In the genomic region with DNA sequence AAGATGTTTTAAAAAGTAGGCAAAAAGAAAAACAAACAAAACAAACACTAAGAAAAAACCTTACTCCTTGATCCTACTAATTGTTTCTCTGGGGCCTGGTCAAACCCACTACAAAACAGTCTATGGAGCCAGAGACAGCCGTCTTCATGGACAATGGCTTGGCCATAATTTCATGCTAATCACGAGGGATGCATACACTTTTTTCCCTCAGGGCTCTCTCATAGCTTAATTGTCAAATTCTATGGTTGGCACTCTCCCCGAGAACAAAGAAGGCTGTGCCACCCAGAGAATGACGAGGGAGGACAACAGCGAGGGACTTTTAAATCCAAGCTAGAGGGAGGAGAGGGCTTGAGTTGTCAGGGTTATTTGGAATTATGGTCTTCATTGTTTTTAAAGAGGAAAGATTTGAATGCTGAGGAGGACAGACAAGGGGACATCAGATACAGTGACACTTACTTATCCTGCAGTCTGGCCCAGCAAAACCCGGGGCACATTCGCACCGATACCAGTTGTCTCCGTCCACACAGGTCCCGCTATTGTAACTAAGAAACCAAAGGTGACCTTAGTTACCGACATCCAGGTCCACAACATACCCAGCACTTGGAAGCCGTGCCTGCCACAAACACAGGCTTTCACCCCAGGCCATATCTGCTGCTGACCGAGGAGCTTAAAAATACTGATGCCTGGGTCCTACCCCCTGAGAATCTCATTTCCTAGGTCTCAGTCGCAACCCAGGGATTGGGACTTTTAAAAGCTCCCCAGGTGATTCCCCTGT, we compare ENCODE assay signal across 27 mouse cellular contexts. TPM values are rescaled to one million over a fixed set of nuclear protein-coding genes. Genes with fewer than 3 reads are reported as not detected.
A peak's percentile ranks its signal among the peaks of the same experiment; 100 is the strongest.
DNase-seq lines count a peak whose midpoint lies in the region; ATAC-seq and TF ChIP-seq lines count a peak whose summit lies in the region.
"Had no signal": no experiment of that assay in that cellular context is flagged by ENCODE, and none has a peak within 500 bp of the region (broad histone marks: within the 10 kb centered on the region; RNA-seq: fewer than 3 reads in every experiment).

No protein-coding gene starts in this region.

- no peak overlapping the region for H3K9ac ChIP-seq in hindbrain, embryonic 12.5 days
- no peak overlapping the region for H3K9ac ChIP-seq in hindbrain, postnatal 0 days (replicated peaks; ENCODE audit: low read length)
- H3K9ac ChIP-seq: forebrain, embryonic 12.5 days; hindbrain, embryonic 15.5 days; liver, embryonic 15.5 days; lung, embryonic 15.5 days had no signal

- peaks cover 25% of the 10 kb centered on the region for H3K4me1 ChIP-seq in hindbrain, embryonic 12.5 days
- H3K4me1 ChIP-seq in hindbrain, postnatal 0 days (ENCODE audit: insufficient read depth, low read length) = no peaks in the 10 kb centered on the region
- H3K4me1 ChIP-seq in limb, embryonic 10.5 days = peaks cover 36% of the 10 kb centered on the region
- H3K4me1 ChIP-seq: liver, embryonic 15.5 days; lung, embryonic 15.5 days; megakaryocyte, embryonic 14.5 days had no signal

- TF ChIP-seq CTCF in hindbrain, postnatal 0 days (IDR thresholded peaks at IDR 0.05; ENCODE audit: low read depth) = no peak

- H3K4me2 ChIP-seq in hindbrain, embryonic 12.5 days (replicated peaks) = no peak overlapping the region
- no peak overlapping the region for H3K4me2 ChIP-seq in hindbrain, postnatal 0 days (ENCODE audit: low read depth, low read length)
- H3K4me2 ChIP-seq: forebrain, embryonic 12.5 days; heart, embryonic 11.5 days; hindbrain, embryonic 15.5 days; liver, embryonic 15.5 days; lung, embryonic 15.5 days had no signal

- WGBS in hindbrain, embryonic 12.5 days = 61% methylated on average over 14 of the region's 14 CpGs
- WGBS in hindbrain, postnatal 0 days = 41% methylated on average over 14 of the region's 14 CpGs
- 84% methylated on average over 14 of the region's 14 CpGs for WGBS in limb, embryonic 10.5 days

- peak overlapping the region; percentile 40; the same call in 1 of the 2 replicates for H3K27ac ChIP-seq in hindbrain, embryonic 12.5 days
- no peak overlapping the region for H3K27ac ChIP-seq in hindbrain, postnatal 0 days
- peak overlapping the region; percentile 73 for H3K27ac ChIP-seq in limb, embryonic 10.5 days
- H3K27ac ChIP-seq: forebrain, embryonic 12.5 days; hindbrain, embryonic 15.5 days; liver, embryonic 15.5 days; lung, embryonic 15.5 days had no signal

- no peaks in the 10 kb centered on the region for H3K9me3 ChIP-seq in hindbrain, embryonic 12.5 days (replicated peaks)
- H3K9me3 ChIP-seq in hindbrain, postnatal 0 days (ENCODE audit: low read length) = no peaks in the 10 kb centered on the region
- H3K9me3 ChIP-seq in limb, embryonic 10.5 days (replicated peaks) = no peaks in the 10 kb centered on the region
- H3K9me3 ChIP-seq: forebrain, embryonic 12.5 days; hindbrain, embryonic 15.5 days; liver, embryonic 15.5 days; lung, embryonic 15.5 days had no signal

- no peaks in the 10 kb centered on the region for H3K27me3 ChIP-seq in hindbrain, embryonic 12.5 days
- no peaks in the 10 kb centered on the region for H3K27me3 ChIP-seq in hindbrain, postnatal 0 days (ENCODE audit: insufficient read depth, low read length)
- H3K27me3 ChIP-seq in limb, embryonic 10.5 days (ENCODE audit: low read depth, poor library complexity, severe bottlenecking) = peaks cover 40% of the 10 kb centered on the region
- H3K27me3 ChIP-seq: forebrain, embryonic 12.5 days; hindbrain, embryonic 15.5 days; liver, embryonic 15.5 days; lung, embryonic 15.5 days; megakaryocyte, embryonic 14.5 days had no signal

- DNase-seq in hindbrain, postnatal 0 days (ENCODE audit: low spot score) = no peak
- peak; percentile 41 for DNase-seq in retina, postnatal 1 day
- no peak for DNase-seq in retina, embryonic 14.5 days (ENCODE audit: low spot score)
- DNase-seq in limb, embryonic 10.5 days (ENCODE audit: low spot score) = no peak
- DNase-seq in cerebellum, adult 18-20 months = no peak
- DNase-seq in layer of hippocampus, postnatal 25 days (ENCODE audit: extremely low spot score in 1 of 2, low spot score in 1 of 2) = no peak
- DNase-seq: adrenal gland, adult 8-10 months; cerebellum, adult 9-11 months; gastrocnemius, adult 2 months; kidney, adult 9 months; kidney, postnatal 14 days; liver; lung, postnatal 36 days; right cerebral cortex, postnatal 25 days; spleen, adult 18-20 months had no signal

- peaks cover 68% of the 10 kb centered on the region for H3K36me3 ChIP-seq in hindbrain, embryonic 12.5 days
- H3K36me3 ChIP-seq in hindbrain, postnatal 0 days (ENCODE audit: insufficient read depth, low read length) = no peaks in the 10 kb centered on the region
- H3K36me3 ChIP-seq in limb, embryonic 10.5 days = peaks cover 85% of the 10 kb centered on the region
- H3K36me3 ChIP-seq: hindbrain, embryonic 15.5 days; liver, embryonic 15.5 days had no signal

- H3K4me3 ChIP-seq in hindbrain, embryonic 12.5 days = no peak overlapping the region
- no peak overlapping the region for H3K4me3 ChIP-seq in hindbrain, postnatal 0 days (ENCODE audit: low read length)
- peak overlapping the region; percentile 19; the same call in 1 of the 2 replicates for H3K4me3 ChIP-seq in limb, embryonic 10.5 days
- H3K4me3 ChIP-seq: forebrain, embryonic 12.5 days; gastrocnemius, adult 2 months; hindbrain, embryonic 15.5 days; liver, embryonic 15.5 days; lung, embryonic 15.5 days; megakaryocyte, embryonic 14.5 days; myocyte had no signal

- peak; percentile 45; the same call in 1 of the 2 replicates for ATAC-seq in hindbrain, embryonic 12.5 days (ENCODE audit: low FRiP score)
- ATAC-seq in hindbrain, postnatal 0 days = no peak
- ATAC-seq: activated CD4-positive, CD25-positive, alpha-beta regulatory T cell, adult 4 months; intestine, embryonic 16.5 days had no signal

RNA-seq across cellular contexts. Expression of a gene that starts 29.6 kb away (rescaled TPM):
- 31.6 and 34.0 TPM in 2 replicates for polyA plus RNA-seq in hindbrain, embryonic 12.5 days (2016; fragmentation: Nextera tagmentation; extraction: Ambion mirVana)
- total RNA-seq in hindbrain, postnatal 0 days (2014; rRNA removed) = 8.5 and 8.7 TPM in 2 replicates
- polyA plus RNA-seq in hindbrain, postnatal 0 days (2015; fragmentation: Nextera tagmentation; extraction: Ambion mirVana) = 4.9 and 5.5 TPM in 2 replicates
- polyA plus RNA-seq in limb, embryonic 10.5 days (2016; fragmentation: Nextera tagmentation; extraction: Ambion mirVana) = 7.6 and 14.7 TPM in 2 replicates
- 10 to 100 TPM in 1 of 2 experiments, 1 to 10 TPM in 1; 8.3 to 11.3 TPM for total RNA-seq in layer of hippocampus, postnatal 25 days (2021)
- total RNA-seq: common myeloid progenitor, adult 5-6 weeks; MEL had no signal
